Mouse (Mus musculus) ovary, adult 18-20 months (tissue): ENCODE data around the gene Vmn1r21.
"Not testable (repeated sequence)": the region's sequence is repeated elsewhere in the genome, so short reads cannot be mapped to it uniquely, and the experiment has no call there.

Source experiments
- DNase-seq: peaks from one replicate; pipeline ENCODE4 v3.0.0; 2022; ENCODE audit warnings: low spot score, mixed read lengths

The Vmn1r21 gene

GRCm38 (mm10) chr6:57850286-57850685 is at the start of gene Vmn1r21:
TSS of gene Vmn1r21 (minus strand) at chr6:57850343.
- DNase-seq: no peak

DNA sequence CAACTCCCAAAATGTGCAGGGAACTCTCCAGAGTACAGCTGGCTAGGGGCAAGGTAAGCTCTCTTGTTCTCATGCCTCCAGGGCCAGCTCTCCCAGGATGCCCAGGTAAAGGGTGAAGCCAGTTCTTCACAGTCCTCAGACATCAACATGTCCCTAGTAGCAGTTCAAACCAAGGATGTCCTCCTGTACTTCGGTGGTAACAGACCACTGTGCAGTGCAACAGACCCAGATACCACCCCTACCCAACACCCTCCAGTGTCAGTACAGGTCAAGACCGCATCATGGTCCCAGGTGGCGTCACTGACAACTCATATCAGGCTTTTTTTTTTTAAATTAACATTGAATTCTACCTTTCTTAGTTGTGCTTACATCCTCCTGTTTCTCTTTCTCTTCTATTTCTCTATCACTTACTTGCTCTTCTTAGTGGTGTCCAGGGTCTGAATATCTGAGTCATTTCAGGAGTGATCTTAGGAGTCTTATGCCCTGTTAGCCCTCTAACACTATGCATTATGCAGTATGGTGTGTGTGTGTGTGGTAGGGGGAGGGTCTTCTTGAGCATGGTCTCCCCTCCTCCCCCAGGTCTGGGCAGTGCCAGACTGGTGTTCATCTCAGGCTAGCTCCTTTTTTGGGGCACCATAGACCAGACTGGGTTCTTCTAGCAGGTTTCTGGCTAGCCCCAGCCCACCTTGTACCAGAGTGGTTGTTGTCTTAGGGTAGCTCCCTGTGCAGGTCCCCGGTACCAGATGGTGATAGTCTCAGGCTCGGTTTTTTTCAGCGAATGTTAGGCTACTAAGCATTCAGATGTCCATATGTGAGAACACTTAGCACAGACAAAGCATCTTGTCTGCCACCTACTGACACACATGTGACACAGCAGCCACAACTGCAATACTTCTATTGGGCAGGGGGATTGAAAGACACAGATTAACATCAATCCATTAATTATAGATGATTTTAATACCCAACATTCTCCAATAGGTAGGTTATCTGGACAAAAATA is 9.2 kb upstream of the Vmn1r21 start:
- DNase-seq: no peak

DNA sequence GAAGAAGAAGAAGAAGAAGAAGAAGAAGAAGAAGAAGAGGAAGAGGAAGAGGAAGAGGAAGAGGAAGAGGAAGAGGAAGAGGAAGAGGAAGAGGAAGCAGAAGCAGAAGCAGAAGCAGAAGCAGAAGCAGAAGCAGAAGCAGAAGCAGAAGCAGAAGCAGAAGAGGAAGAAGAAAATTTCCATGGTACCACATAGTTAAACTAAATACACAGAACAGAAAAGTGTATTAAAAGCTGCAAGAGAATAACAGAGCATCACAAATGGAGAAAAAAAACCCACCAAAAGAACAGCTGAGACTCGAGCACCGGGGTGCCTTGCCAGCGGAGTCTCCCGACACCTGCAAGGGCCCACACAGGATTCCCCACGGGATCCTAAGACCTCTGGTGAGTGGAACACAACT is 1.0 kb upstream of the Vmn1r21 start:
- not testable (repeated sequence) for DNase-seq

- no peak for DNase-seq
Measured at GRCm38 (mm10) chr6:57839693-57840408, 10.3 kb downstream of the Vmn1r21 start.

DNA sequence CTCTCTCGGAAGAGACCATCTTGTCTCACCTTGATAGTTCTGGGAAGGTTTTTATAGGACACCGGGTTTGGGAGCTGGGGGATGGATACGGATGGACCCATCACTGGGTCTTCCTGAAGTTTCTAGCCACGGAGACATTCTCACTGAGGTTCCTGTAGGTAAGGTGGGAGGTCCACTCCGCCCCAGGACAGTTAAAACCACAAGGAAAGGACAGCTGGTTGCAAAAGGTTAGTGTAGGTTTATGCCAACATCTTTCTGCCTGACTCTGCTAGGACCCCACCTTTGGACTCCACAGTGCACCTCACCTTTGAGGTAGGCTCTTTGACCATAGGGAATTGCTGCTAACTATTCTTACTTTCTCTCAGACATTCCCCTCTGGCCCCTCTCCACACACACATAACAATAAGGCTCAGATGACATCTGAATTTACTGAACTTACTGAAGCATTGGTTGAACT is 24.9 kb downstream of the Vmn1r21 start:
- DNase-seq: no peak

DNA sequence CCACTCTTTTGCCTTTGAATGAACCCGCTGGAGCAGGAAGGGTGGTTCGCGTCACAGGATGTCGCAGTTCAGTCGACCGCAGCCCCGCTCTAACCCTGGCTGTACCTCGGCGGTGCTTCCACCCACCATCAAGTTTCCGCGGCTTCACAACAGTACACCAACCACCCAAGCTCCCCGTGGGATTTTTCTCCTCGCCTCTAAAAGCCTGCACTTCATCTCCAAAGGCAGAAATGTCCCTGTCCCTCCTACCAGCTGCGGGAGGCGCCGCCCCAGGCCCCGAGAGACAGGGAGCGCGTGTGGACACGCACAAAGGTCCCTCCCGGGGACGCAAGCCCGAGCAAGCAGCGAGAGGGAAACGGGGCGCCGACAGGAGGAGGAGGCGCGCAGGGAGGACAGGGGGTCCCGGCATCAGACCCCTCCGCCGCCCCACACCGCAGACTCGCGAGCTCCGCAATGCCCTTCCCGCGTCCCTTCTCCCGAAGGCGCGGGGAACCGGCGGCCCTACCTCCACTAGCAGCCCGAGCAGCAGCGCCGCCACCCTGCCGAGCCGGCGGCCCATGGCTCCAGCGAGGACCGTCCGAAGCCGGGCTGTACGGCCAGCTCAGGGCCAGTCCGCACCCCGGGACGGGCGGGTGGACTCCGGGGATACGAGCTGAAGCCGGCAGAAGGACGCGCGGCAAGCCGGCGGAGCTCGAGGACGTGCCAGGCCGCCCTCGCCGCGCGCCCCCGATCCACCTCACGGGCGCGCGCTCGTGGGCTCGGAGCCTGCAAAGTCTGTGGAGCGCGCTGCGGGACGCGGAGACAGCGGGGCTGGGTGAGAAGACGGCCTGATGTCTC is 25.5 kb downstream of the Vmn1r21 start, which contains the start of gene Vopp1:
Gene Vopp1 (minus strand): TSS at position 738 of the 837 bp plus-strand sequence.
- peak; percentile 53 for DNase-seq

GRCm38 (mm10) chr6:57823461-57823860 is 26.7 kb downstream of the Vmn1r21 start:
- no peak for DNase-seq

DNA sequence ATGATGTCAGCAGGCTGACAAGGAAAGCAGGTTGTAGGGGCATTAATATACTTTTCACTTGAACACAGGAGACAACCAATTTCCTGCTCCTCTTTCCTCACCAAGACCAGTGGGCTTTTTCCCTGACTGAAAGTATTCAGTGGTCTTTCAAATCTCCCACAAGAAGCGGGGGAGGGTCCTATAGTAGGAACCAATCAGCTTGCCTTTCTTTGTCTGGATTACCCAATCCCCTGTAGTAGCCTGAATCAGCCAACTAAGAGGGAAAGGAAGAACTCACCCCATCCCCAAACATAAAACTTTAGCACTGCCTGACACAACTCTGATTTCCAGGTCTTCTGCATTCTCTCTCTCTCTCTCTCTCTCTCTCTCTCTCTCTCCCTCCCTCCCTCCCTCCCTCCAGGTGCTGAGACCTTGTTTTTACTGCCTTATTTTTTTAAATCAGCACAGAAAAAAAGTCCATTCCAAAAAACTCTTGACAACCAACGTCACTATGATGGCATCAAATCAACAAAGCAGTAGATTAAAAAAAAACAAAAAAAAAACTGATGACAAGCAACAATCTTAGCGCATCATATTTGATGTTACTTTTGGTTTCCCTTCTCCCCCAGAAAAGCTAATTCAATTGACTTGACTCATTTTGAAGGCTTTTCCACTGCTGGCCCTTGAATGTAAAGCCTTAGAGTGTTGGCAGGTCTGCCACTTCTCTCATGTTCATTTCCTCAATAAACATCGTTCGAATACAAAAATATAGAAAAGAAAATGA is 27.3 kb downstream of the Vmn1r21 start:
- no peak for DNase-seq

DNA sequence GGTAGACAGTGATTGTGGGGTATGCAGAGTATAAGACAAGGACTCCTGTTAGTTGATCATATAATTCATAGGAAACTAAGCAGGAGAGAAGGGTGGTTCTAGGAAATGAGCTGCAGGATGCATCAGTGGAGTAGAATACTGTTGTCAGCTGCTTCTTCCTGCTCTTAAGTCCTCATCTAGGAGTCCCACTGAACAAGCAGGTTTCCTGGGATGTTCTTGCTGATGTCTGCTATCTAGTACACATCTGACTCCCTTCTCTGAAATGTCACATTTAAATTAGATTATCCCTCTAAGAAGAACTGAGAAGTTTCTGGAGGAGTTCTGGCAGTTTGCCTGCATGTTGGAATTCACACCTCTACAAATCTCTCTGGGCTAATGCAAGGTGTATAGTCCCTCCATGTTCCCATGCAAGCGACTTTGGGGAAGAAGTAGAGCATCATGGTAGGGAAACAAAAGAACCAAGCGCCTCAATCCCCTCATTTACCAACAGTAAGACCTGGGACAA is 35.7 kb downstream of the Vmn1r21 start:
- no peak for DNase-seq

GRCm38 (mm10) chr6:57811748-57812730 is 38.1 kb downstream of the Vmn1r21 start:
- DNase-seq: no peak

DNA sequence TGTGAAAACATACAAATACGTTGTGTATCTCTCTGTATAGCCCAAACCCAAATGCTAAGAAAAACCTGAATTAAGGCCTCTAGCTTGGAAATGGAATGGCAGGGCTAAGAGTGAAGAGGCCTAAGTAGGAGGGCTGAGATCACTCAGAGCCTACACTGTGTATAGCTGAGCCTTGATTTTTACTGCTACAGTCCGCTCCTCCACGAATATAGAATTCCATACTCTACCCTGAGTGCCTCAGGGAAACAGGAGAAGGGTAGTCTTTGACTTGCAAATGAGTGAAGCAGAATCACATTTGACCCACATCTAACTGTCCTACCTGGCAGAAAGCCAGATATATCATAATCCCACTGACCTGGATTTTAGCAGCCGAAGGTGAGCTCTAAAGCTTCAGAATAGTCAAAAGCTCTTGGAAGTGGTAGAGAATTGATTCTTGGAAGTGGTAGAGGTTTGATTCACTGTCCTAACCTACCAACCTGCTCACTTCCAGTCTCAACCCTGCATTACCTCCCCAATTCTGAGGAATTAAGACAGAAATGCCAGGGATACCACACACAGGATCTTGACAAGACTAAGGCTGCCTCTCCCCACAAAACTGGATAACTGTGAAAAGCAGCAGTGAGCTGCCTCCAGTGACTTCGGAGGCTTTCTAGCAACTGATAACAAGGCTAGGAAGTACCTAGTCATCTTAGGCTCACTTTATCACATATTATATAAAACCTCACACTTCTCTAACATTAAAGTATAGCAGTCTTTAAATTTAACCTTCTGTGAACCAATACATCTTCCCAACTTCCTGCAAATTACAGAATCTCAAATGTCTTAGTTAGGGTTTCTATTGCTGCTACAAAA is 44.7 kb downstream of the Vmn1r21 start:
- no peak for DNase-seq

- DNase-seq: no peak
Measured at GRCm38 (mm10) chr6:57803130-57803529, 47.0 kb downstream of the Vmn1r21 start.

- DNase-seq: no peak
Measured at GRCm38 (mm10) chr6:57798986-57799385, 51.2 kb downstream of the Vmn1r21 start.

DNA sequence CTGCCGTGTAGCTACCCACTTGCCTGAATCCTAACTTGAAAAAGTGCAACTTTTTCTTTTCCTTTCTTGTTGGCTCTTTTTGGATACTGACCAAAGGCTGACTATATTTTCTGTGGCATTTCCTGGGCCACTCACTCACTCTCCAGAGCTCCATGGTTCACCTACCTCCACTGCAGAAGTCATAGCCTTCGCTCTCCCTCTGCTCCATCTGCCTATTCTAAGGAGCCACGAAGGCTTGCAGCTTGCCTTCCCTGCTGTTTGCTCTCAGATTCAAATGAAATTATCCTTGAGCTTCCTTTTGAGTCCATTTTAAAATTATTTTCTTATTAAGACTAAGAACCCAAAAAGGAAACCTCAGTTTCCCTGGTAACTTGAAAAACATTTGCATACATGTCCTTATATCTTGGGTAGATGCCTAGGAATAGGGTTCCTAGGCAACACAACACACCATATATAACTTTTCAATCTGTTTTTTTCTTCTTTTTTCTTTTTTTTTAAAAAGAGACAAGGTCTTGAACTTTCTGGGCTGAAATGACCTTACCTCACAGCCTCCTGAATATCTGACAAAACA is 53.2 kb downstream of the Vmn1r21 start:
- DNase-seq: no peak

- DNase-seq: no peak
Measured at GRCm38 (mm10) chr6:57795835-57796234, 54.3 kb downstream of the Vmn1r21 start.
